Mouse (Mus musculus): Measurements from ENCODE around the gene Olfr901. TPM values are rescaled to one million over a fixed set of nuclear protein-coding genes. Genes with fewer than 3 reads are reported as not detected.

The Olfr901 gene
- polyA plus RNA-seq (2014; fragmentation: Illumina TruSeq; extraction: RNeasy Lipid Tissue Mini Kit (QIAGEN cat#74804)) = not detected

DNA sequence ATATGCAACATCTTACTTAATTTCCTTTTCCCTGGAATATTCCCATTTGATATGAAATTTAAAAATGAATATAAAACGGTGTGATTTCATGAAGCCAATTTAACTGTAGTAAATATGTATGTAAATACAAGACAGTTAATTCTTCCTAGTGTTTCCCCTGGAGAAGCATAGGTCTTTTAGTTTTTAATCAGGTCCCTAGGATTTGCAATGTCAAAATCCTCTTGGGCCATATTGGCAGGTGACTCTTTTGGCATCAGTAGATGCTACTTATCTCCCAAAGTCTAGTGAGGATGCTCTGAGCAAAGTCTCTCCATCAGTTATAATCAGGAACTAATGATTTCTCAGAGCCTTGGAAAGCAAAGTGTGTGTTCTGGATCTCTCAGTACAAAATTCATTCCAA, at the start of gene Olfr901:
Gene Olfr901, plus strand, starts transcription at position 301 of the 400 bp plus-strand sequence.

DNA sequence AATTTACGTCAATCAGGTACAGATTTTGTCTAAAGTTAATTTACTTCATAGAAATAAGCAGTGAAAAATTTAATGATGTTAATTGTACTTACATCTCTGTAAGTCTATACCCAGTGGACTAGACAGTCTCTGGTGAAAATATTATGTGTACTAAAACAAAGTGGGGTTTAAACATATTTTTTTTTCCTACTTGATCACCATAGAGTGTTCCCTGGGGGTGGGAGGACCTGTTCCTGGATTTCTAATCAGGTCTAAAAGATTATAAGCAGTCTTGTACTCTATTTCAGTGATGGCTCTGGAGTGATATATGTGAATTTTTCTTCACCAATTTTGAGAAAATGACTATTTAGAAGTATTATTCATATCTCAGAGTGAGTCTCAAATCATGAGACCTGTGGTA, 27.9 kb upstream of the Olfr901 start, which contains the start of gene Olfr147:
Gene Olfr147, plus strand, starts transcription at position 301 of the 400 bp plus-strand sequence.

DNA sequence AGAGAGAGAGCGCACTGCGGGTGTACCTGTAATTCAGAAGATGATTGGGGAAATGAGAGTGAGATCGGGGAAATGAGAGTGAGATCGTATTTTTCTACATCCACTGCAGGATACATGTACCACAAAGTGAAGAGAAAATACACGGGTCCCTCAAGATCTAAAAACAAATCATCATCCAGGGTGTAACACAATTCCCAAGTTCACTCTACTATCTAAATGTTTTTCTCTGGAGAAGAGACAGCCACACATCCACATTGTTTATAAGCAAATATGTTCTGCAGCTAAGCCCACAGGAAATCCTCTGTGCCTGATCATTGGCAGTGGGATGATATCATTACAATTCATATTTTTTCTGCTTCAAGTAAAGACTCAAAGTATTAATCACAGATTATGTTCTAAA, 18.1 kb downstream of the Olfr901 start, which contains the start of gene Olfr902:
Gene Olfr902, plus strand, starts transcription at position 301 of the 400 bp plus-strand sequence.

DNA sequence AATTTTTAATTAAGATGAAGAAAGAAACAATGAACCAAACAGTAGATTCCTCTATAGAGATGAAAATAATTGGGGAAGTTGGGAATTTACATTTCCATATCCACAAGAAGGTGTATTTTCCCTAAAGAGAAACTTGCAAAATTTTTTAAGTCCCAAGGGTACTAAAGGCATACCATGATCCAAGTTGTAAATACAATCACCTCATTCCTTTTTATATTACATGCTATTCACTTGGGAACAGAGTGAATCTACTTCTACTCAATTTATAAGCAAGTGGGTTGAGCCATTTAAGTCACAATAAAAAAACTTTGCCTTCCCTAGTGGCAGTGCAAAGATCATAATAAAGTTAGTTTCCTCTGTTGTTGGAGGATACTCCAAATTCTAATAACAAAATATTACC, 33.6 kb downstream of the Olfr901 start, which contains the start of gene Olfr904:
Gene Olfr904, plus strand, starts transcription at position 301 of the 400 bp plus-strand sequence.

DNA sequence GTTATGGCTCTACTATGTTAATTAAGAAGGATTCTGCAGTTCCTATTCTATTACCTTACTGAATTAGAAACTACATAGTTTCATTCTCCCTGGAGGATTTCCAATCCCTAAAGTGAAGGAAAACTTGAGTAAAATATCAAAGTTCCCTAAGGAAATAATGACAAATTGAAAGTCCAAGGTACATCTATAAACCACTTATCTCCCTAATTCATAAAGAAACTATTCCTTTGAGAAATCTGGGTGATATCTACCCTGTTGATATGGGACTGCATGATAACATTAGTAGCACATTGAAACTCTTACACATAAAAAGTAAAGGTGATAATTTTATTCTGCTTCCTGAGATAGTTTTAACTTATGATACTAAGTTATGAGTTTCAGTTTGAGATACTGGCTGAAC, 41.6 kb downstream of the Olfr901 start, which contains the start of gene Olfr905:
Gene Olfr905, plus strand, starts transcription at position 301 of the 400 bp plus-strand sequence.

Other genes starting within 250 kb of the Olfr901 start
- gene Olfr891, start 248.6 kb upstream of the Olfr901 start, polyA plus RNA-seq (2014; fragmentation: Illumina TruSeq; extraction: RNeasy Lipid Tissue Mini Kit (QIAGEN cat#74804)) = not detected
- gene Olfr893, start 221.1 kb upstream of the Olfr901 start, polyA plus RNA-seq (2014; fragmentation: Illumina TruSeq; extraction: RNeasy Lipid Tissue Mini Kit (QIAGEN cat#74804)) = not detected
- not detected for gene Olfr894, start 211.4 kb upstream of the Olfr901 start, polyA plus RNA-seq (2014; fragmentation: Illumina TruSeq; extraction: RNeasy Lipid Tissue Mini Kit (QIAGEN cat#74804))
- gene Olfr143, start 176.7 kb upstream of the Olfr901 start, polyA plus RNA-seq (2014; fragmentation: Illumina TruSeq; extraction: RNeasy Lipid Tissue Mini Kit (QIAGEN cat#74804)) = not detected
- gene Olfr895, start 161.6 kb upstream of the Olfr901 start, polyA plus RNA-seq (2014; fragmentation: Illumina TruSeq; extraction: RNeasy Lipid Tissue Mini Kit (QIAGEN cat#74804)) = not detected
- gene Olfr896-ps1, start 138.3 kb upstream of the Olfr901 start, polyA plus RNA-seq (2014; fragmentation: Illumina TruSeq; extraction: RNeasy Lipid Tissue Mini Kit (QIAGEN cat#74804)) = not detected
- not detected for gene Olfr25, start 100.4 kb upstream of the Olfr901 start, polyA plus RNA-seq (2014; fragmentation: Illumina TruSeq; extraction: RNeasy Lipid Tissue Mini Kit (QIAGEN cat#74804))
- not detected for gene Olfr898, start 81.0 kb upstream of the Olfr901 start, polyA plus RNA-seq (2014; fragmentation: Illumina TruSeq; extraction: RNeasy Lipid Tissue Mini Kit (QIAGEN cat#74804))
- not detected for gene Olfr250, start 62.6 kb upstream of the Olfr901 start, polyA plus RNA-seq (2014; fragmentation: Illumina TruSeq; extraction: RNeasy Lipid Tissue Mini Kit (QIAGEN cat#74804))
- not detected for gene Olfr251, start 52.4 kb upstream of the Olfr901 start, polyA plus RNA-seq (2014; fragmentation: Illumina TruSeq; extraction: RNeasy Lipid Tissue Mini Kit (QIAGEN cat#74804))
- gene Olfr147, start 27.8 kb upstream of the Olfr901 start, polyA plus RNA-seq (2014; fragmentation: Illumina TruSeq; extraction: RNeasy Lipid Tissue Mini Kit (QIAGEN cat#74804)) = not detected
- not detected for gene Olfr902, start 18.2 kb downstream of the Olfr901 start, polyA plus RNA-seq (2014; fragmentation: Illumina TruSeq; extraction: RNeasy Lipid Tissue Mini Kit (QIAGEN cat#74804))
- not detected for gene Olfr904, start 33.7 kb downstream of the Olfr901 start, polyA plus RNA-seq (2014; fragmentation: Illumina TruSeq; extraction: RNeasy Lipid Tissue Mini Kit (QIAGEN cat#74804))
- not detected for gene Olfr905, start 41.7 kb downstream of the Olfr901 start, polyA plus RNA-seq (2014; fragmentation: Illumina TruSeq; extraction: RNeasy Lipid Tissue Mini Kit (QIAGEN cat#74804))
- not detected for gene Olfr906, start 57.6 kb downstream of the Olfr901 start, polyA plus RNA-seq (2014; fragmentation: Illumina TruSeq; extraction: RNeasy Lipid Tissue Mini Kit (QIAGEN cat#74804))
- gene Olfr907, start 66.3 kb downstream of the Olfr901 start, polyA plus RNA-seq (2014; fragmentation: Illumina TruSeq; extraction: RNeasy Lipid Tissue Mini Kit (QIAGEN cat#74804)) = not detected
- gene Olfr911-ps1, start 92.1 kb downstream of the Olfr901 start, polyA plus RNA-seq (2014; fragmentation: Illumina TruSeq; extraction: RNeasy Lipid Tissue Mini Kit (QIAGEN cat#74804)) = not detected
- gene Olfr910, start 108.4 kb downstream of the Olfr901 start, polyA plus RNA-seq (2014; fragmentation: Illumina TruSeq; extraction: RNeasy Lipid Tissue Mini Kit (QIAGEN cat#74804)) = not detected
- not detected for gene Olfr912, start 150.7 kb downstream of the Olfr901 start, polyA plus RNA-seq (2014; fragmentation: Illumina TruSeq; extraction: RNeasy Lipid Tissue Mini Kit (QIAGEN cat#74804))
- not detected for gene Olfr913, start 163.3 kb downstream of the Olfr901 start, polyA plus RNA-seq (2014; fragmentation: Illumina TruSeq; extraction: RNeasy Lipid Tissue Mini Kit (QIAGEN cat#74804))
- not detected for gene Olfr914, start 175.6 kb downstream of the Olfr901 start, polyA plus RNA-seq (2014; fragmentation: Illumina TruSeq; extraction: RNeasy Lipid Tissue Mini Kit (QIAGEN cat#74804))
- gene Olfr916, start 230.4 kb downstream of the Olfr901 start, polyA plus RNA-seq (2014; fragmentation: Illumina TruSeq; extraction: RNeasy Lipid Tissue Mini Kit (QIAGEN cat#74804)) = not detected
- not detected for gene Olfr917, start 236.4 kb downstream of the Olfr901 start, polyA plus RNA-seq (2014; fragmentation: Illumina TruSeq; extraction: RNeasy Lipid Tissue Mini Kit (QIAGEN cat#74804))
- gene Olfr918, start 245.1 kb downstream of the Olfr901 start, polyA plus RNA-seq (2014; fragmentation: Illumina TruSeq; extraction: RNeasy Lipid Tissue Mini Kit (QIAGEN cat#74804)) = not detected

Data from ovary, adult 10 weeks (tissue).